Mouse (Mus musculus): ENCODE results near the gene Shb. TPM values are rescaled to one million over a fixed set of nuclear protein-coding genes. Genes with fewer than 3 reads are reported as not detected.

Gene Shb
- polyA plus RNA-seq, 1 experiment from 2014 or later: 7.5 TPM

DNA sequence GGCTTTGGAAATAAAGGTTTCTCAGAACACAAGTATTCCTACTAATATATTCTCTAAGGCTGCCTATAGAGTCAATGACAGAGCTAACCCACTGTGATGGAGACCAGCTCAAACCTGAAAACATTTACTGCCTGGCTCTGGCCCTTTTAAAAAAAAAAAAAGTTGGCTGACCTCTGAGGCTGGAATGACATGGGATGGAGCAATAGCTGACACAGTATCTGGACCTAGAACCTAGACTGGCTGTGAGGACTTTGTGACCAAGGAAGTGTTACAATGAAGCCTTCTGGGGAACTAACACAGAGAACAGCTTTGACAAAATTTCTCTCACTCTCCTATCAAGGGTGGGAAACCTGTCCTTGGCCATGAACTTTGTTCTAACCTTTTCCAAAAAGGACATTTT, 9.3 kb downstream of the Shb start:
- DNase-seq (ENCODE audit: low spot score) (no peak), ATAC-seq (ENCODE audit: insufficient read depth, low FRiP score, low TSS enrichment) (no peak)
- no peaks in the 10 kb centered on the region for H3K36me3 ChIP-seq (ENCODE audit: control insufficient read depth, insufficient read depth, low read length)
- peaks cover 17% of the 10 kb centered on the region for H3K4me1 ChIP-seq (ENCODE audit: control insufficient read depth, insufficient read depth, low read length)
- no peak overlapping the region for H3K27ac ChIP-seq (ENCODE audit: low read depth, low read length)
- no peak overlapping the region for H3K4me2 ChIP-seq (ENCODE audit: low read depth)
- H3K27me3 ChIP-seq (ENCODE audit: control insufficient read depth, insufficient read depth, low read length): no peaks in the 10 kb centered on the region
- H3K4me3 ChIP-seq (ENCODE audit: low read depth, low read length): no peak overlapping the region
- no peak overlapping the region for H3K9ac ChIP-seq (ENCODE audit: low read length)
- H3K9me3 ChIP-seq (ENCODE audit: control insufficient read depth, low read length): no peaks in the 10 kb centered on the region

DNA sequence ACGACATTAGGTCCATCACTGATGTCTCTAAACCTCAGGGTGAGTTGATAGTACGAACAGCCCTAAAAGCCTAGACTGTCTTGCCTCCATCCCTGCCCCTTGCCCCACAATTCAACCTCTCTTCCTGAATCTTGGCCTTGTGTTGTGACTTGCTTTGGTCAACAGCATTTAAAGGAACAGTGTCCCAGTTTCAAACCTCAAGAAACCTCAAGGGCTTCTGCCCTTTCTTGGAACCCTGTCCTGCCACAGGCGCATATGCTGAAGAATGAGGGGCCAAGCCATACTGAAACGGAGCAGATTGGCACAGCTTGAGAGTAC, 9.7 kb downstream of the Shb start:
- Histone ChIP-seq H3K4me2 (ENCODE audit: low read depth) (no peak overlapping the region), H3K9ac (ENCODE audit: low read length) (no peak overlapping the region), H3K9me3 (ENCODE audit: control insufficient read depth, low read length) (no peaks in the 10 kb centered on the region), H3K4me3 (ENCODE audit: low read depth, low read length) (no peak overlapping the region), H3K36me3 (ENCODE audit: control insufficient read depth, insufficient read depth, low read length) (no peaks in the 10 kb centered on the region), H3K4me1 (ENCODE audit: control insufficient read depth, insufficient read depth, low read length) (peaks cover 15% of the 10 kb centered on the region), H3K27ac (ENCODE audit: low read depth, low read length) (no peak overlapping the region), H3K27me3 (ENCODE audit: control insufficient read depth, insufficient read depth, low read length) (no peaks in the 10 kb centered on the region)
- DNase-seq (ENCODE audit: low spot score) (no peak), ATAC-seq (ENCODE audit: insufficient read depth, low FRiP score, low TSS enrichment) (no peak)
- 74% methylated on average over 4 of the region's 4 CpGs for WGBS

DNA sequence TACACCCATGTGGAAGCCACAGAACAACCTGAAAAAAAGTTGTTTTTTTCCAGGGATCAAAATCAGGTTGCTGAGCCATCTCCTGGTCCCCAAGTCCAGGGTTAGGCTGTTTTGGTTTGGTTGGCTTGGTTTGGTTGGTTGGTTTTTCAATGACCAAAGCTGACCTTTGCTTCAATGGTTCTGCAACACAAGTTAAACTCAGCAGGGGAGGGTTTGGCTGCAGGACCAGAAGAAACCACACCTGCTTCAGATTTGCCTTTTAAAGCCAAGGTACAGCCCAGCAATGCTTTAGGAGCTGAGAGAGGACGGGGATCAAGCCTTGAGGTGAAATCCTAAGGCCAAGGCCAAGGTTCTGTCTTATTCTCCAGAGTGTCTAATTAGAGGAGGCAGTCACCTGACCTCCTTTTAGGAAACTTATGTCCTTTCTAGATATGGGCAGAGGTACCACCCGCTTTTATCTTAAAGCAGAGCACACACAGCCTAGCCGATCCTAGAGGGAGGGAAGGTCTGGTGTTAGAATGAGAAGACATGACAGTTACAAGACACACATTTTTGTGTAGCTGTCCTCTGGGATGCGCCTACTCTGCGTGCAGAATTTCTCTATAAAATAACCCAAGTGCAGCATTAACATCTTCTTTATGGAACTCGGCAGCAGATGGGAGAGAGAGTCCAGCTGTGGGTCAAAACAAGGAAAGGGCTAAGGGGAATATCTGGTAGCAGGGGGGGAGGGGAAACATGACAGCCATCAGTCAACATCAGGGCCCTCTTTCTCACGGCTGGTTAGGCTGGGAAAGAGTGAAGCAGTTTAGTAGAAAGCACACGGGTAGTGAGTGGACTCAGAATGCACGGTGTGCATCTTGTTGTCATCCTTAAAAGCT, 10.3 kb downstream of the Shb start:
- H3K27me3 ChIP-seq (ENCODE audit: control insufficient read depth, insufficient read depth, low read length): no peaks in the 10 kb centered on the region
- H3K4me2 ChIP-seq (ENCODE audit: low read depth): no peak overlapping the region
- no peaks in the 10 kb centered on the region for H3K36me3 ChIP-seq (ENCODE audit: control insufficient read depth, insufficient read depth, low read length)
- no peak overlapping the region for H3K4me3 ChIP-seq (ENCODE audit: low read depth, low read length)
- H3K27ac ChIP-seq (ENCODE audit: low read depth, low read length): no peak overlapping the region
- H3K9ac ChIP-seq (ENCODE audit: low read length): no peak overlapping the region
- no peaks in the 10 kb centered on the region for H3K9me3 ChIP-seq (ENCODE audit: control insufficient read depth, low read length)
- H3K4me1 ChIP-seq (ENCODE audit: control insufficient read depth, insufficient read depth, low read length): peaks cover 11% of the 10 kb centered on the region
- no peak for DNase-seq (ENCODE audit: low spot score)
- 54% methylated on average over 9 of the region's 9 CpGs for WGBS
- no peak for ATAC-seq (ENCODE audit: insufficient read depth, low FRiP score, low TSS enrichment)

DNA sequence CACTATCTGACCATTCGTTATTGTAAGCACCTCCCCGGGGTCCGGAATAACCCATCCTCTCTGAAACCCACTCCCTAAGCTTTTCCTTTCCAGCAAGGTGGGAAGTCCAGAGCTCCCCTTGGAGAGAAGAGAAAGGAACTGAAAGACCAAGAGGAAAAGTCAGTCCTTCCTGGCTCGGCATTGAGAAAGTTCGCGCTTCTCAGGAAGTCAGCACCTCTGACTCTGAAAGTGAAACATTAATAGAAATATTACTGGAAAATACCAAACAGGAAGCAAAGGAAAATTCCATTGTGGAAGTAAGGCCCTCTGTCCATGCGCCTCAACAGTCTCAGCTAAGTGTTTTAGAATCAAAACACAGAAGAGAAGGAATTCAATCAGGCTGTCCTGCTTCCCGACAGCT, 11.9 kb downstream of the Shb start:
- H3K4me3 ChIP-seq (ENCODE audit: low read depth, low read length): no peak overlapping the region
- H3K27me3 ChIP-seq (ENCODE audit: control insufficient read depth, insufficient read depth, low read length): no peaks in the 10 kb centered on the region
- H3K27ac ChIP-seq (ENCODE audit: low read depth, low read length): no peak overlapping the region
- H3K4me1 ChIP-seq (ENCODE audit: control insufficient read depth, insufficient read depth, low read length): peaks cover 11% of the 10 kb centered on the region
- DNase-seq (ENCODE audit: low spot score): no peak
- no peak for ATAC-seq (ENCODE audit: insufficient read depth, low FRiP score, low TSS enrichment)
- H3K4me2 ChIP-seq (ENCODE audit: low read depth): no peak overlapping the region
- 86% methylated on average over 8 of the region's 8 CpGs for WGBS
- H3K36me3 ChIP-seq (ENCODE audit: control insufficient read depth, insufficient read depth, low read length): no peaks in the 10 kb centered on the region
- no peak overlapping the region for H3K9ac ChIP-seq (ENCODE audit: low read length)
- no peaks in the 10 kb centered on the region for H3K9me3 ChIP-seq (ENCODE audit: control insufficient read depth, low read length)

DNA sequence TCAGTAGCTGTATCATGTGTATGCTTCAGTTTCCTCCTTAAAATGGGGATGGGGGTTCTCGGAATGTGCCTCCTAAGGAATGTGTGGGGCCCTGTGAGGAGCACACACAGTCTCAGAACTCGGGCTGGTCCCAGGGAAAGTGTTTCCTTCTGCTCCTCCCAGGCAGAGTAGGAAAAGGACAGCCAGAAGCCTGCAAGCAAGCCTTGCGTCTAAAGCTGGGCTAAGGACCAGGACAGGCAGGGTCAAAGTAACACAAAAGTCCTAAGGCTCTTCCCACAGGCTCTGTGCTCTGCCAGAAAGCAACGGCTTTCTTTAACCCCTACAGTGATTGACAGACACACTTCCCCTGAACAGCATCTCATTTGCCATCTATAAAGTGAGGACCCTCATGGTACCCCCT, 14.9 kb downstream of the Shb start:
- Histone ChIP-seq H3K4me3 (ENCODE audit: low read depth, low read length) (no peak overlapping the region), H3K36me3 (ENCODE audit: control insufficient read depth, insufficient read depth, low read length) (no peaks in the 10 kb centered on the region), H3K4me2 (ENCODE audit: low read depth) (no peak overlapping the region), H3K27me3 (ENCODE audit: control insufficient read depth, insufficient read depth, low read length) (no peaks in the 10 kb centered on the region), H3K27ac (ENCODE audit: low read depth, low read length) (no peak overlapping the region), H3K9me3 (ENCODE audit: control insufficient read depth, low read length) (no peaks in the 10 kb centered on the region), H3K9ac (ENCODE audit: low read length) (no peak overlapping the region), H3K4me1 (ENCODE audit: control insufficient read depth, insufficient read depth, low read length) (peaks cover 22% of the 10 kb centered on the region)
- no peak for DNase-seq (ENCODE audit: low spot score)
- ATAC-seq (ENCODE audit: insufficient read depth, low FRiP score, low TSS enrichment): no peak
- 61% methylated on average over 4 of the region's 4 CpGs for WGBS

GRCm38 (mm10) chr4:45515894-45516293, 16.4 kb downstream of the Shb start:
- 63% methylated on average over 4 of the region's 4 CpGs for WGBS
- DNase-seq (ENCODE audit: low spot score): no peak
- Histone ChIP-seq H3K4me1 (ENCODE audit: control insufficient read depth, insufficient read depth, low read length) (peaks cover 16% of the 10 kb centered on the region), H3K27me3 (ENCODE audit: control insufficient read depth, insufficient read depth, low read length) (no peaks in the 10 kb centered on the region), H3K4me2 (ENCODE audit: low read depth) (no peak overlapping the region), H3K36me3 (ENCODE audit: control insufficient read depth, insufficient read depth, low read length) (no peaks in the 10 kb centered on the region), H3K9me3 (ENCODE audit: control insufficient read depth, low read length) (no peaks in the 10 kb centered on the region), H3K4me3 (ENCODE audit: low read depth, low read length) (no peak overlapping the region), H3K9ac (ENCODE audit: low read length) (no peak overlapping the region), H3K27ac (ENCODE audit: low read depth, low read length) (no peak overlapping the region)
- ATAC-seq (ENCODE audit: insufficient read depth, low FRiP score, low TSS enrichment): no peak

GRCm38 (mm10) chr4:45514406-45514805, 17.9 kb downstream of the Shb start:
- peaks cover 25% of the 10 kb centered on the region for H3K4me1 ChIP-seq (ENCODE audit: control insufficient read depth, insufficient read depth, low read length)
- no peak overlapping the region; the same call in 1 of the 2 replicates for H3K9ac ChIP-seq (ENCODE audit: low read length)
- no peak overlapping the region for H3K4me3 ChIP-seq (ENCODE audit: low read depth, low read length)

GRCm38 (mm10) chr4:45513791-45514293, 18.4 kb downstream of the Shb start:
- H3K4me3 ChIP-seq (ENCODE audit: low read depth, low read length): no peak overlapping the region
- no peak for ATAC-seq (ENCODE audit: insufficient read depth, low FRiP score, low TSS enrichment)
- no peaks in the 10 kb centered on the region for H3K9me3 ChIP-seq (ENCODE audit: control insufficient read depth, low read length)
- no peaks in the 10 kb centered on the region for H3K27me3 ChIP-seq (ENCODE audit: control insufficient read depth, insufficient read depth, low read length)
- H3K4me1 ChIP-seq (ENCODE audit: control insufficient read depth, insufficient read depth, low read length): peaks cover 25% of the 10 kb centered on the region
- peak overlapping the region; percentile 1; the same call in 1 of the 2 replicates for H3K4me2 ChIP-seq (ENCODE audit: low read depth)
- peak; percentile 51 for DNase-seq (ENCODE audit: low spot score)
- 1% methylated on average over 10 of the region's 10 CpGs for WGBS
- no peak overlapping the region for H3K27ac ChIP-seq (ENCODE audit: low read depth, low read length)
- H3K36me3 ChIP-seq (ENCODE audit: control insufficient read depth, insufficient read depth, low read length): no peaks in the 10 kb centered on the region
- no peak overlapping the region for H3K9ac ChIP-seq (ENCODE audit: low read length)

More at GRCm38 (mm10) chr4:45514406-45514805, 17.9 kb downstream of the Shb start:
- ATAC-seq (ENCODE audit: insufficient read depth, low FRiP score, low TSS enrichment) (no peak), DNase-seq (ENCODE audit: low spot score) (no peak)
- H3K9me3 ChIP-seq (ENCODE audit: control insufficient read depth, low read length): no peaks in the 10 kb centered on the region
- H3K27me3 ChIP-seq (ENCODE audit: control insufficient read depth, insufficient read depth, low read length): no peaks in the 10 kb centered on the region
- 10% methylated on average over 7 of the region's 7 CpGs for WGBS
- H3K4me2 ChIP-seq (ENCODE audit: low read depth): no peak overlapping the region
- no peaks in the 10 kb centered on the region for H3K36me3 ChIP-seq (ENCODE audit: control insufficient read depth, insufficient read depth, low read length)
- H3K27ac ChIP-seq (ENCODE audit: low read depth, low read length): no peak overlapping the region

DNA sequence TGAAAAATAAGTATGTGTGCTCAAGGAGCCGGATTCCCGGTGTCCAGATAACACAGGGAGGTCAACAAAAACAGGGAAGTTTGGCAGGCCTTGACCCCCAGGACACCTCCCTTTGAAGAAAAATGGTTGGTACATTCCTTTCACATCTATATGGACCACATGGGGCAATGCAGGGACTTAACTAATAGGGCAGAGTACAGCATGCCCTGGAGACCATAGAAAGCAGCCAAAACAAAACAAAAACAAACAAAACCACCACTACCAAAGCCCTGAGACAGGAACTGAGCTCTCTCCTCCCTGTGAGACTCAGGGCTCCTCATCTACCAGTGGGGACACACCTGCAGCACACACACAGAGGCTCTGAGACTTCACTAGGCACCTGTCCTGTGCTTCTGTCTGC, 18.9 kb downstream of the Shb start:
- Histone ChIP-seq H3K9me3 (ENCODE audit: control insufficient read depth, low read length) (no peaks in the 10 kb centered on the region), H3K9ac (ENCODE audit: low read length) (no peak overlapping the region), H3K36me3 (ENCODE audit: control insufficient read depth, insufficient read depth, low read length) (no peaks in the 10 kb centered on the region), H3K4me1 (ENCODE audit: control insufficient read depth, insufficient read depth, low read length) (peaks cover 28% of the 10 kb centered on the region), H3K27me3 (ENCODE audit: control insufficient read depth, insufficient read depth, low read length) (no peaks in the 10 kb centered on the region), H3K4me3 (ENCODE audit: low read depth, low read length) (no peak overlapping the region), H3K27ac (ENCODE audit: low read depth, low read length) (no peak overlapping the region), H3K4me2 (ENCODE audit: low read depth) (peak overlapping the region; percentile 1; the same call in 1 of the 2 replicates)
- whole genome bisulfite sequencing: 53% methylated on average over 2 of the region's 2 CpGs
- no peak for DNase-seq (ENCODE audit: low spot score)
- ATAC-seq (ENCODE audit: insufficient read depth, low FRiP score, low TSS enrichment): no peak
